Mouse (Mus musculus) MEL (cell line): ENCODE data around the gene Atp8a2. TPM values are rescaled to one million over a fixed set of nuclear protein-coding genes. Genes with fewer than 3 reads are reported as not detected.

Experiments used
- DNase-seq: peaks from one replicate; pipeline ENCODE4 v3.0.0; 2011; ENCODE audit warnings: low read depth, low spot score
- H3K27ac ChIP-seq: 2 replicates; pipeline ENCODE4 v1.5.1; 2012; ENCODE audit warnings: low read depth, mild to moderate bottlenecking, control low read depth, low read length, moderate library complexity; ENCODE audit not compliant: control insufficient read depth
- H3K27me3 ChIP-seq, 2 experiments: fragments of 150-350 bp in 1 of 2; sonication (generic) in 1 of 2; 2 replicates each; pipeline ENCODE4 v1.6.1; 2012; ENCODE audit warnings: low read length in 2 of 2, mild to moderate bottlenecking in 2 of 2, improper control_type of control experiment in 1 of 2, moderate library complexity in 1 of 2; ENCODE audit not compliant: insufficient read depth in 2 of 2, control insufficient read depth in 1 of 2
- H3K36me3 ChIP-seq, 2 experiments: 2 replicates each; pipeline ENCODE4 v1.6.1; 2012 to 2014; ENCODE audit warnings: low read length in 2 of 2, improper control_type of control experiment in 1 of 2, inconsistent platforms in 1 of 2, mild to moderate bottlenecking in 1 of 2; ENCODE audit not compliant: insufficient read depth in 2 of 2, control insufficient read depth in 1 of 2
- H3K4me1 ChIP-seq, 2 experiments: fragments of 150-350 bp in 1 of 2; sonication (generic) in 1 of 2; 2 replicates each; pipeline ENCODE4 v1.6.1; 2012; ENCODE audit warnings: low read length in 2 of 2, improper control_type of control experiment in 1 of 2, mild to moderate bottlenecking in 1 of 2; ENCODE audit not compliant: insufficient read depth in 2 of 2, control insufficient read depth in 1 of 2
- H3K4me3 ChIP-seq, 2 experiments: fragments of 150-350 bp in 1 of 2; sonication (generic) in 1 of 2; 2 replicates each; pipeline ENCODE4 v1.5.1; 2012; ENCODE audit warnings: low read depth in 2 of 2, low read length in 2 of 2, mild to moderate bottlenecking in 2 of 2, moderate library complexity in 2 of 2, control low read depth in 1 of 2, improper control_type of control experiment in 1 of 2; ENCODE audit not compliant: control insufficient read depth in 1 of 2, insufficient read depth in 1 of 2
- H3K79me2 ChIP-seq: 2 replicates; pipeline ENCODE4 v1.6.1; 2012; ENCODE audit warnings: mild to moderate bottlenecking, low read length, moderate library complexity; ENCODE audit not compliant: control insufficient read depth, poor library complexity, insufficient read depth
- H3K9ac ChIP-seq: 2 replicates; pipeline ENCODE4 v1.6.1; 2012; ENCODE audit warnings: low read depth, mild to moderate bottlenecking, control low read depth, low read length, moderate library complexity; ENCODE audit not compliant: control insufficient read depth, poor library complexity, severe bottlenecking
- H3K9me3 ChIP-seq: fragments of 150-350 bp; sonication (generic); replicated peaks from 2 replicates; pipeline ENCODE4 v1.6.1; 2012; ENCODE audit warnings: mild to moderate bottlenecking, low read length, improper control_type of control experiment, moderate library complexity; ENCODE audit not compliant: insufficient read depth
- BHLHE40 ChIP-seq: IDR thresholded peaks from 2 replicates; pipeline ENCODE4 v1.6.1; 2012; ENCODE audit warnings: low read depth, mild to moderate bottlenecking, inconsistent platforms, low read length, improper control_type of control experiment, borderline replicate concordance
- CHD1 ChIP-seq: IDR thresholded peaks from 2 replicates; pipeline ENCODE4 v1.6.1; 2012; ENCODE audit warnings: low read depth, mild to moderate bottlenecking, inconsistent platforms, low read length, improper control_type of control experiment
- CHD2 ChIP-seq: IDR thresholded peaks from 2 replicates; pipeline ENCODE4 v1.6.1; 2011; ENCODE audit warnings: low read length, improper control_type of control experiment
- CTCF ChIP-seq, 3 experiments: IDR thresholded peaks in 2 of 3; conservative IDR thresholded peaks in 1 of 3; 2 replicates each; pipeline ENCODE4 v1.5.1; 2011 to 2012; ENCODE audit warnings: low read length in 3 of 3, low read depth in 2 of 3, mild to moderate bottlenecking in 2 of 3, improper control_type of control experiment in 1 of 3, inconsistent platforms in 1 of 3, mixed read lengths in 1 of 3, moderate library complexity in 1 of 3; ENCODE audit not compliant: control insufficient read depth in 1 of 3, insufficient read depth in 1 of 3, poor library complexity in 1 of 3, severe bottlenecking in 1 of 3
- ELF1 ChIP-seq: IDR thresholded peaks from 2 replicates; pipeline ENCODE4 v1.6.1; 2014; ENCODE audit warnings: low read depth, mild to moderate bottlenecking, inconsistent platforms, low read length, improper control_type of control experiment, moderate library complexity
- EP300 ChIP-seq, 2 experiments: IDR thresholded peaks; 2 replicates each; pipeline ENCODE4 v1.6.1; 2011; ENCODE audit warnings: improper control_type of control experiment in 2 of 2, low read length in 2 of 2, low read depth in 1 of 2, mild to moderate bottlenecking in 1 of 2
- ETS1 ChIP-seq: IDR thresholded peaks from 2 replicates; pipeline ENCODE4 v1.6.1; 2012; ENCODE audit warnings: low read depth, mild to moderate bottlenecking, inconsistent platforms, low read length, improper control_type of control experiment, moderate library complexity
- GABPA ChIP-seq: IDR thresholded peaks from 2 replicates; pipeline ENCODE4 v1.6.1; 2012; ENCODE audit warnings: low read depth, mild to moderate bottlenecking, inconsistent platforms, low read length, improper control_type of control experiment, moderate library complexity
- GATA1 ChIP-seq: IDR thresholded peaks from 2 replicates; pipeline ENCODE4 v1.6.1; 2011; ENCODE audit warnings: low read depth, low read length, improper control_type of control experiment
- HCFC1 ChIP-seq: IDR thresholded peaks from 2 replicates; pipeline ENCODE4 v1.6.1; 2012; ENCODE audit warnings: low read depth, mild to moderate bottlenecking, inconsistent platforms, low read length, improper control_type of control experiment, moderate library complexity
- JUND ChIP-seq: IDR thresholded peaks from 2 replicates; pipeline ENCODE4 v1.6.1; 2011; ENCODE audit warnings: low read depth, mild to moderate bottlenecking, improper control_type of control experiment, low read length
- MAFK ChIP-seq: IDR thresholded peaks from 2 replicates; pipeline ENCODE4 v1.6.1; 2011; ENCODE audit warnings: low read depth, mild to moderate bottlenecking, low read length, improper control_type of control experiment, borderline replicate concordance
- MAX ChIP-seq: IDR thresholded peaks from 2 replicates; pipeline ENCODE4 v1.6.1; 2011; ENCODE audit warnings: low read length, improper control_type of control experiment
- MEF2A ChIP-seq: IDR thresholded peaks from 2 replicates; pipeline ENCODE4 v1.6.1; 2014; ENCODE audit warnings: low read depth, mild to moderate bottlenecking, inconsistent platforms, low read length, improper control_type of control experiment; ENCODE audit not compliant: poor library complexity, insufficient replicate concordance, severe bottlenecking; ENCODE audit errors: extremely low read depth
- MXI1 ChIP-seq: IDR thresholded peaks from 2 replicates; pipeline ENCODE4 v1.6.1; 2011; ENCODE audit warnings: mild to moderate bottlenecking, low read depth, low read length, improper control_type of control experiment
- MYB ChIP-seq: IDR thresholded peaks from 2 replicates; pipeline ENCODE4 v1.6.1; 2011; ENCODE audit warnings: mild to moderate bottlenecking, low read depth, low read length, improper control_type of control experiment
- MYC ChIP-seq: IDR thresholded peaks from 2 replicates; pipeline ENCODE4 v1.6.1; 2011; ENCODE audit warnings: low read depth, mild to moderate bottlenecking, low read length, improper control_type of control experiment, moderate library complexity
- NELFE ChIP-seq: IDR thresholded peaks from 2 replicates; pipeline ENCODE4 v1.6.1; 2011; ENCODE audit warnings: low read depth, low read length, improper control_type of control experiment
- RAD21 ChIP-seq: IDR thresholded peaks from 2 replicates; pipeline ENCODE4 v1.6.1; 2011; ENCODE audit warnings: mild to moderate bottlenecking, low read depth, low read length, improper control_type of control experiment
- RCOR1 ChIP-seq: IDR thresholded peaks from 2 replicates; pipeline ENCODE4 v1.6.1; 2012; ENCODE audit warnings: low read depth, mild to moderate bottlenecking, inconsistent platforms, low read length, improper control_type of control experiment
- UBTF ChIP-seq: IDR thresholded peaks from 2 replicates; pipeline ENCODE4 v1.6.1; 2012; ENCODE audit warnings: low read depth, mild to moderate bottlenecking, inconsistent platforms, low read length, improper control_type of control experiment, moderate library complexity, borderline replicate concordance; ENCODE audit not compliant: insufficient read depth
- USF1 ChIP-seq: IDR thresholded peaks from 2 replicates; pipeline ENCODE4 v1.6.1; 2014; ENCODE audit warnings: low read depth, mild to moderate bottlenecking, inconsistent platforms, low read length, improper control_type of control experiment, moderate library complexity
- ZC3H11A ChIP-seq: IDR thresholded peaks from 2 replicates; pipeline ENCODE4 v1.6.1; 2012; ENCODE audit warnings: low read depth, mild to moderate bottlenecking, inconsistent platforms, low read length, improper control_type of control experiment
- ZNF384 ChIP-seq: IDR thresholded peaks from 2 replicates; pipeline ENCODE4 v1.6.1; 2012; ENCODE audit warnings: low read depth, mild to moderate bottlenecking, inconsistent platforms, low read length, improper control_type of control experiment
- polyA plus RNA-seq, 2 experiments: library from polyadenylated mRNA; stranded (reverse) in 1 of 2; unstranded in 1 of 2; fragments of >175 nt in 1 of 2; fragments of >200 nt in 1 of 2; gene quantifications; 2 replicates each; pipeline versions ENCODE4 v1.2.1 to v1.2.4; 2012; ENCODE audit warnings: low replicate concordance in 2 of 2, low read depth in 1 of 2; ENCODE audit not compliant: insufficient read length in 2 of 2, insufficient read depth in 1 of 2, missing spikeins in 1 of 2
- total RNA-seq: library from RNA; depleted of rRNA; stranded (reverse); fragments of 300-350 nt; gene quantifications from 2 replicates; pipeline ENCODE4 v1.2.3, GENCODE M21; 2012

Atp8a2 gene
- total and polyA plus RNA-seq, 3 experiments = 0.29 to 0.39 TPM; not detected in 1

GRCm38 (mm10) chr14:59827409-59827808 lies 369.6 kb downstream of the Atp8a2 start:
- no peaks in the 10 kb centered on the region for H3K9me3 ChIP-seq

DNA sequence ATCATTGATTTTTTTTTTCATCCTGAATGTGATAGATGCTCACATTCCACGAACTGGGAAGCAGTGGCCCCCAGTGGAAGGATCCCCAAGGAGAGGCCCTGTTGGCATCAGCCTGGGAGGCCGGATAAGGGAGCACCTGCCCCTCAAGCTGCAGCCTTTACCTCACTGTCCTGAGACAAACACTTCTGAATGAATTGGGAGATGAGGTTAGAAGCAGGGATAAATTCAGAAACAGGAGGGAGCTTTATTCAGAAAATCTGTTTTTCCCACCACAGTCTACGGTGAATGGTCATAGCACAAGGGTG lies 376.9 kb downstream of the Atp8a2 start:
- Histone ChIP-seq H3K36me3 (no peaks in the 10 kb centered on the region), H3K4me1 (no peaks in the 10 kb centered on the region), H3K27me3 (no peaks in the 10 kb centered on the region), H3K9me3 (no peaks in the 10 kb centered on the region), H3K27ac (no peak overlapping the region), H3K4me3 (no peak overlapping the region), H3K9ac (no peak overlapping the region), H3K79me2 (no peaks in the 10 kb centered on the region)
- no peak for DNase-seq
- TF ChIP-seq MYC = no peak
- no peak for TF ChIP-seq CHD2
- no peak for TF ChIP-seq GABPA
- TF ChIP-seq HCFC1 = no peak
- TF ChIP-seq ELF1 = no peak
- TF ChIP-seq ZC3H11A = no peak
- TF ChIP-seq EP300 (IDR thresholded peaks at IDR 0.05; ENCODE audit: low read depth in 1 of 2, low read length in 2 of 2) = no peak
- TF ChIP-seq USF1 = no peak
- TF ChIP-seq RAD21 = no peak
- no peak for TF ChIP-seq UBTF
- TF ChIP-seq RCOR1 = no peak
- no peak for TF ChIP-seq MAX
- TF ChIP-seq NELFE = no peak
- TF ChIP-seq JUND = no peak
- no peak for TF ChIP-seq MAFK
- TF ChIP-seq GATA1 = no peak
- TF ChIP-seq ETS1 = no peak
- TF ChIP-seq MYB = no peak
- TF ChIP-seq CHD1 = no peak
- no peak for TF ChIP-seq CTCF (IDR thresholded peaks at IDR 0.05 in 2 of 3, conservative IDR thresholded peaks at IDR 0.05 in 1 of 3; ENCODE audit: control insufficient read depth in 1 of 3, insufficient read depth in 1 of 3, low read depth in 2 of 3, low read length in 3 of 3, poor library complexity in 1 of 3, severe bottlenecking in 1 of 3)

More at GRCm38 (mm10) chr14:59827409-59827808, 369.6 kb downstream of the Atp8a2 start:
- Histone ChIP-seq H3K27me3 (no peaks in the 10 kb centered on the region), H3K4me1 (no peaks in the 10 kb centered on the region), H3K79me2 (no peaks in the 10 kb centered on the region), H3K9ac (no peak overlapping the region), H3K36me3 (no peaks in the 10 kb centered on the region), H3K27ac (no peak overlapping the region), H3K4me3 (no peak overlapping the region)
- no peak for TF ChIP-seq MXI1
- TF ChIP-seq MEF2A = no peak
- no peak for TF ChIP-seq BHLHE40
- no peak for TF ChIP-seq ZNF384
- DNase-seq = no peak
